Mouse (Mus musculus) liver, embryonic 14.5 days (tissue): Measurements from ENCODE around the gene Nek9.

Experiments used
- CTCF ChIP-seq: IDR thresholded peaks from 2 replicates; pipeline ENCODE4 v1.5.1; 2016; ENCODE audit warnings: antibody characterized with exemption, low read depth, control low read depth
- EP300 ChIP-seq: IDR thresholded peaks from 2 replicates; pipeline ENCODE4 v1.6.1; 2016; ENCODE audit warnings: antibody characterized with exemption, low read depth

DNA sequence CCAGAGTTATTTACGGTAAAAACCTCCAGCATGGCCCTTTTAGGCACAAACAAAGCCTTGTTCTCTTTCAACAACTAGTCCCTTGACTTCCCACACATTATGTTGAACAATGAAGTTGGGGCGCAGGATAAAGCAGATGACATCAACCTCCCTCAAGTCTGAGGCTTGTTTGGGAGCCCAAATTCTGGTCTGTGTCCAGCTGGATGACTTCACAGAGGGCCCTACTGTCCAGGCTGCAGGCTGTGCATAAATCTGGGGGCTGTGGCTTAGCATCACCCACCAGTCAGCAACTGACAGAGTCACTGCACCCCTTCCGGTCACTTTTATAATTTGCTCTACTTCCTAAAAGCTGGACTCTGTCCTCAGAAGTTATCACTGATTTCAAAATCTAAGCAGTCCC, 27.1 kb upstream of the Nek9 start:
- TF ChIP-seq EP300 = no peak
- no peak for TF ChIP-seq CTCF
